Mouse (Mus musculus) c-Kit-positive CD71-negative TER-119-negative erythroid progenitor cells, embryonic 14.5 days (primary cell): Measurements from ENCODE around the gene Fam104a.

ENCODE experiments used
- DNase-seq: peaks from one replicate; pipeline ENCODE4 v3.0.0-alpha.2; 2013; ENCODE audit warnings: low read depth

Fam104a gene

GRCm38 (mm10) chr11:113699643-113700042, 15.7 kb upstream of the Fam104a start:
- DNase-seq, result no peak

DNA sequence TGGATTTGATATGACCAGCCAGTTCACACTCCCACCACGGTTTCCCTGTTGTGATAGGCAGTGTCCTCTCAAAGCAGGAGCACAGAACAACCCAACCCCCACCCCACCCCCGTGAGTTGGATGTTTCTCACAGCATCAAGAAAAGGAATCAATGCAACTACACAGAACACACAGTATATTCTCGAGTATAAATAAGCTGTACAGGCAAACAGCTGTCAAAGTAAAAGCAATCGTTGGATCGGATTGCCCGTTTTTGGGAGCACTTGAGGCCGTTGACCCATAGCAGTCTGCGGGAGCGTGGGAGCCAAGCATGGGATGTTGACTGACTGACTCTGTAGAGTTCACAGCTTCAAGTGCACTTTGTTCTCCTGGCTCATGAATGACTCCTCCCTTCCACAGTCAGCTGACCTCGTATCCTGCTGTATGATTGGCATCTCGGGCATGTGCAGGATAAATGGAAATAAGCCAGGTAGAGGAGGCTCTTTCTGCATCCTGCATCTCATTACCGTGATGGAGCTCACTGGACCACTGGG, 14.1 kb upstream of the Fam104a start:
- DNase-seq, result no peak

DNA sequence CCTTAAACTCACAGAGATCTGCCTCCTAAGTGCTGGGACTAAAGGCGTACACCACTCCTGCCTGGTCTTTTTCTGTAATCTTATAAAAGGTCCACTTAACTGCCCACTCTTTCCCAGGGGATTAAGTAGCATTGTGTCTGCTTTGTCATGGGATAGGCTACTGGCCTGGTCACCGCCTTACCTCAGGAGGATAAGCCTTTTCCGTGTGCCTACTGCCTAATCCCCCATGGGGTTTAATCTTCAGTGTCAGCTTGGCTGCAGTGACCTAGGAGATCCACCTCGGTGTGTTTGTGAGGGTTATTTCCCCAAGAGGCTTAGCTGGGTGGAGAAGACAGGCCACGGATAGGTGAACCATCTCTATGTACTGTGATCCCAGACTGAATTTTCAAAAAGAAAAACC, 13.6 kb upstream of the Fam104a start:
- no peak for DNase-seq

DNA sequence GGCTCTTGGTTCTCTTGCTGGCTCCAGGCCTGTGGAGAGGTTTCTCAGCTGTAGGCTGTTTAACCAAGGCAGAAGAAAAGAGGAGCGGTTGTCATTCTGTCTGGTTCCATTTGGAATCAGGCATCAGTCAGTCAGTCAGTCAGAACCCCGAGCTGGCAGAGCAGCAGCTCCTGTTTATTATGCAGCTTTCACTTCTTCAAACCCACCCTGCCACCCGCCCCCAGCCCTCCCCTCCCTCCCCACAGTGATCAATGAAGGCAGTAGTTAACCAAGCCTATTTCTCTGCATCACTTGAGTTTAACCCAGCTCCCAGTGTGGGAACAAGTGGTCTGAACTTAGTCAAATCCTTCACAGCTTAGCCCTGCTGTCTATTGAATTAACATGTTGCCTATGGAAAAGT, 7.9 kb upstream of the Fam104a start:
- DNase-seq, result no peak

GRCm38 (mm10) chr11:113691318-113691717, 7.4 kb upstream of the Fam104a start:
- DNase-seq, result no peak

DNA sequence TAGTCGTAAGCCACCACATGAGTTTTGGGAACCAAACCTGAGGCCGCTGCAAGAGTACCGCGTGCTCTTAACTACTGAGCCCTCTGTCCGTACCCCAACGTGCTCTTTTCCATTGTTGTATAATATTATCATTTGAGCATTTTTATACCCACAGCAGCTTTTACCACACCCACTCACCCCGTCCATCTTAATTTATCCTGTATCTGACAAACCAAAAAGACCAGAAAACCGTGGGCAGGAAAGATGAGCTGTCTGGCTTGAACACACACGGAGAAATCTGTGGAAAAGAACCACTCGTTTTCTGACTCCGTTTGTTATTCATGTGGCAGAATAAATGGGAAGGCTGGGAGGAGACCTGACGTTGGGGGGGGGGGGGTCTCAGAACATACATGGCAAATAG, 6.6 kb upstream of the Fam104a start:
- no peak for DNase-seq

GRCm38 (mm10) chr11:113687031-113687430, 3.1 kb upstream of the Fam104a start:
- DNase-seq, result no peak

DNA sequence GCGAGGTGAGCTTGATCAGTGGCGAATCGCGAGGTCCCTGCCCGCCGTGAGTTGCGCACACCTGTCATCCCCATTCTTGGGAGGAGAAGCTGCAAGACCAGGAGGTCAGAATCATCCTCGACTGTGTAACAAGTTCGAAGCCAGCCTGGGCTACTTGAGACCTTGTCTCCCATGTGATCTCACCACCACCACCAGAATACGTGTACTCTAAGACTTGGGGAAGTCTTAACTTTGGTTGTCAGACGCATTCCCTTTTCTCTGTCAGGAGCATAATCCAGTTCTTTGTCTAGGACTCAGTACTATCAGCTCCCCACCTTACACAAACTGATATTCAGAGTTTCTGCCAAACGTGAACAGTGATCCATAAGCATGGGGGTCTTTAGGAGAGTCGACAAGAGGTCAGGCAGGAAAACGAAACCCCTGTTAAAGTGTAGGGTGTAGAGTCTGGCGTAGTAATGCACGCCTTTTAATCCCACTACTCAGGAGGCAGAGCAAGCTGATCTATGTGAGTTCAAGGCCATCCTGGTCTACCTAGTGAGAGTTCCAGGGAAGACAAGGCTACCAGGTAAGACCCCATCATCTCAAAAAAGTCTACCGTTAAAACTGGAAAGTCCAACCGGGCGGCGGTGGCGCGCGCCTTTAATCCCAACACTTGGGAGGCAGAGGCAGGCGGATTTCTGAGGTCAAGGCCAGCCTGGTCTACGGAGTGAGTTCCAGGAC, 912 bp upstream of the Fam104a start:
- DNase-seq, result no peak

- no peak for DNase-seq
These were observed 363 bp downstream of the Fam104a start for GRCm38 (mm10) chr11:113683627-113683956.

DNA sequence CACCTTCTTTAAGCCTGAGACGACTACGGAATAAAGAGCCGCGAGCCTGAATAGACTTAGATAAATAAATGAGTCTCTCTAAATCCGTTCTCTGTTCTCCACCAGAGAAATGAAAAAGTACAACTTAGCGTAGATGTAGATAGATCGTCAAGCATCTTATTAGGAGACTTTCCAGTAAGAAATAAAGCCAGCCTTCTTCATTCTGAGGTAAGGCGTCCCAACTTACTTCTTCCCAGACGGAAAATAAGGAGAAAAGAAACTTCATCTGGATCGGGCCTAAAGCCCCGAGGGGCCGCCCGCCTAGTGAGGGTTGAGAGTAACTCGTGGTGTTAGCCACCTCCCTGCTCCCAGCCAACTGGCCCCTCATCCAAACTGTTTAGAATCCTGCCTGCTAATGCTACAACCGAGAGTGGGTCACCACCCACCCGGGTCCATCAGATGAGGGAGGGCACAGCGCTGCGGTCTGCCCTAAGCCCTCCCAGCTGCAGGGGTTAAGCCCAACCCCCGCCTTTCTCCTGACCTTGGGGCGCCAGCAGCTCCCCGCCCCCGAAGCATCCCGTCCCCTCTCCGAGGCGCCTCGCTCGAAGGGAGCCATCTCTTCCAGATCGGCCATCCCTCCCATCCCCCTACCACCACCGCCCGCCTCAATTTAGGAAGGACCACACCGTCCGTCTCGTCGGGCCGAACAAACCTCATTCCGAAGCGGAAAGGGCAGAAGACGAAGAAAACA, 893 bp downstream of the Fam104a start:
- no peak for DNase-seq

GRCm38 (mm10) chr11:113681979-113682378, 2.0 kb downstream of the Fam104a start:
- DNase-seq, result no peak

DNA sequence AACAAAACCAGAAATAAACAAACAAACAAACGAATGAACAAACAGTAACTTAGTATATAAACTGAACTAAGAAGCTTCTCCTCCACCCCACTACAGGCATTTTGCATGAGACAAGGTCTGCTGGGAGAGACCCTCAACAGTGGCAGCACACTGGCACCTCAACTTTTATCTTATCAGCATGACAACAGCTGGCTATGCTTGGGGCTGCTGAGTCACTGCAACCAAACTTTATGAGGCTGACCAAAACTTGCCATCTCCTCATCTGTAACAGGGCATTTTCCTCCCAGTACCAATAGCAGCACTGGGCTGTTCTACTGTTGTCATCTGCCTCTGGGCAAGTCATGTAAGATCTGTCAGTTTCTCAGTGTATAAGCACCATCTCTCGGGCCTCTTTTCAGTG, 3.0 kb downstream of the Fam104a start:
- no peak for DNase-seq

DNA sequence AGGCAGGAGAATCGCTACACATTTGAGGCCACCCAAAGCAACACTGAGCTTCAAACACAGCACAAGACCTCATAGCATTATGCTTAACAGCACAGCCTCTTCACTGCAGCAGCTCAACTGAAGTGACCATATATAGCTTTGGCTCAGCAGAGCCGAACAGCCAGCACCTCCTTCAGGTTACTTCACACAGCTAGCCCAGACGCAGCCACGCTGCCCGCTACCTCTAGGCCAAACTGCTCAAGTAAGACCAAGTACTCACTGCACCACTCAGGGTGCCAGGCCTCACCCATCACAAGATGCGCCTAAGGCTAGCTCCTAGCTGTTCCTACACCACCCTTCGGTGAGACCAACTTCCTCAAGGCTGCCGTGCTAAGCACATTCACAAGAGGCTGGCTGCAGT, 5.6 kb downstream of the Fam104a start:
- no peak for DNase-seq

DNA sequence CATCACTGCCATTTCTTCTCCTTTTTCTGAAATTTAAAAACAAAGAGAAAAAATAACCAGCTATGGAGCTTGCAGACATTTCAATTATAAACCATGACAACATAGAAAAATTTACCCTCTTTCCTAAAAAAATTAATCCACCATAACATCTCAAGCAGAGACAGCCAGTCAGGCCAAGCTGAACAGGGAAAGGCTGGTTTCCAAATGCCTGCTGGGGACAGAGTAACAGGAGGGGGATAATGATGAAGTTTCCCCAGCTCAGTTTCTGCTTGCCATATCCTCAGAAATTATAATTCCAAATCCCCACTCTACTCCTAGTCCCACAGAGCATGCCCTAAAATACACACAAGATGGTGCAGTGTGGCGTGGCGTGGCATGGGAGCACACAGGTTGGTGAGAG, 6.6 kb downstream of the Fam104a start:
- DNase-seq, result no peak

- DNase-seq, result no peak
These were observed 7.1 kb downstream of the Fam104a start for GRCm38 (mm10) chr11:113676847-113677246.

- DNase-seq, result no peak
These were observed 9.4 kb downstream of the Fam104a start for GRCm38 (mm10) chr11:113674595-113674994.

DNA sequence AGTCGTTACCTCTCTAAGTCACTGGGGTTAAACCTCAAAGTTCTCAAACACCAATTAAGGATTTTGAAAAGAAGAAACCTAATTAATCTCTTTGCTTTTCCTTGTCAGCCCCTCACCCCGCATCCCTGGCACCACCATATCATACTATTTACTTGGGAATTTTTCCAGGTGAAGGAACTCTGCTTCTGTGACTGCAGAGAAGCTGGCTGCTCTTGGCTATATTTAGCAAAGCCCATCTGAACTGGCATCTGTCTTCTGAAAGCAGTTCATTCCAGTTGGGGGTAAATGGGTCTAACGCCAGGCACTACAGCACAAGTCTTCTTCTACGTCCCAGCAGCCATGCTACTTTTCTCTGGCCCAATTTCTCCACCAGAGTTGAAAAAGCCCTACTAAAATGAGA, 10.3 kb downstream of the Fam104a start:
- DNase-seq, result no peak

GRCm38 (mm10) chr11:113669711-113670110, 14.2 kb downstream of the Fam104a start:
- no peak for DNase-seq

- no peak for DNase-seq
These were observed 15.1 kb downstream of the Fam104a start for GRCm38 (mm10) chr11:113668857-113669256.

DNA sequence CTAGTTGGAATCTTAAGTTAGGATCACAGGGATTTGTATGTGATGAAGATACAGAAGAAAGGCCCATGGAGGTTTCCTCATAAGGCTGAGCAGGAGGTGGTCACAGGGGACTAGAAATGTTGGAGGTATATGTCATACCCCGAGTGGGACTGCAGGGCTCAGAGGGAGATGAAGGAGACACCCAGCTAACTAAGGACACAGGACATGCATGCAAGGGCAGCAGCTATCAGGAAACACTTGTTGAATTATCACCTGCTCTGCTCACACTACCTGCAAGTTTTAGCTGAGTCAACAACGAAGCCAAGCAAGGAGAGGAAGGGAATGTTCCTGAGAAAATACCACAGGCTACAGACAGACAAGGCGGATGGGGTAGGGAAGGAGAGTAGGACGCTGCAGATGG, 16.3 kb downstream of the Fam104a start:
- no peak for DNase-seq

DNA sequence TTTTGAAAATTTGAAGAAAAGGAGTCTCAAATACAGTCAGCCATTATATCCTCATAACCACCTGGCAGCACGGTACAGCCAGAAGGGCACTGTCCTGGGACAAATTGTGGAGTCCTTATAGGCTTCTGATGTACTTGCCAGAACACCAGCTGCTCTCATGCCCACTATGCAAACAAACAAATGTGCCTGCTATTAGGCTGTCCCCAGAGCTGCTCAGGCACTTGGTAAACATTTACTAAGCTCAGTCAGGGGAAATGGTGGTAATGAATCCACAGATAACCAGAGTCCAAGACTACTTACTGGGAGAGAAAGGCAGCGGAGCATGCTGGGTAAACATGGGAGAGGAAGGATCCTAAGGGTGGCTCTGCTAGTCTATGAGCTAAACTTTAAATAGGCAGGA, 16.8 kb downstream of the Fam104a start:
- no peak for DNase-seq

DNA sequence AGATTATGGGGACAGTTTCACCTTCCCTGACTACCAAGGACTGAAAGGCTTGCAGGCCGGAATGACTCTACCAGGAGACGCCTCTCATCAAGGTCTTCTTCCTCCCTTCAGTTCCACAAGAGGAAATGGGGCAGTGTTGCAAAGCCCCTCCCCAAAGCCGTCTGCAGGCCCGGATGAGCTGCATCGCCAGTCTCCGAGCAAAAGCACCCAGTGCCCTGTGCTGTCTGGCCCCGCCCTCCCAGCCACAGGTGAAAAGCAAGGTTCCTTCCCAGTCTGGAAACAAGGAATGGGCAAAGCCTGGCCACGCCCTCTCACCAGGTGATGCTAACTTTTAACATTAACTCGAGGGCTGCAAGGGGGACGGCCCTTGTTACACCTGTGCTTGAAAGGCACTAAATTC, 17.3 kb downstream of the Fam104a start:
- DNase-seq, result no peak

GRCm38 (mm10) chr11:113666205-113666604, 17.8 kb downstream of the Fam104a start:
- DNase-seq, result no peak

GRCm38 (mm10) chr11:113664279-113664678, 19.7 kb downstream of the Fam104a start:
- no peak for DNase-seq
